Mouse (Mus musculus): Measurements from ENCODE around the gene Atf7ip. TPM values are rescaled to one million over a fixed set of nuclear protein-coding genes. Genes with fewer than 3 reads are reported as not detected.

The Atf7ip gene
- polyA plus RNA-seq, 1 experiment, result 53.1 TPM

DNA sequence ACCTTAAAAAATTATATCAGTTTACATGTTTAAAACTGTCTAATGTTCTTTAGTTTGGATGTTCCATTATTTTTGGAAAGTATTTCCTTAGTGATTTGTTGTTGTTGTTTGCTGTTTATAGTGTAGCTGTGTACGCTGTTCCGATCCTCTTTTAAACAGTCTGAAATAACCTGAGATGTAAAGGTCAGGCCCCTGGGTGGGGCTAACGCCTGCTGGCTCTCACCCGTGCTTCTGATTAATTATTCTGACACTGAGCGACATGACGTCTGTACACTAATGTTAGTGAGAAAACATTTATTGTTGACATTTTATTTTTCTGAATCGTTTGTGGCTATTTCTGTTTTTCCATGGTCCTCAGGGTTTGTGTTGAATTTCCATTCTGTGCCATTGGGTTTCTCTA lies 41.0 kb downstream of the Atf7ip start:
- no peak overlapping the region for H3K4me3 ChIP-seq (replicated peaks; ENCODE audit: control insufficient read depth, low read depth, low read length)
- 74% methylated on average over 7 of the region's 7 CpGs for WGBS
- TF ChIP-seq CTCF (IDR thresholded peaks at IDR 0.05; ENCODE audit: control insufficient read depth, insufficient read depth, low read length) (no peak), POLR2A (IDR thresholded peaks at IDR 0.05; ENCODE audit: borderline replicate concordance, control insufficient read depth, low read depth, low read length) (no peak)
- H3K27ac ChIP-seq (ENCODE audit: control insufficient read depth, insufficient read depth, low read depth, low read length, poor library complexity), result no peak overlapping the region
- peaks cover 3% of the 10 kb centered on the region; the same call in 1 of the 2 replicates for H3K4me1 ChIP-seq (ENCODE audit: control insufficient read depth, insufficient read depth, low read length)

DNA sequence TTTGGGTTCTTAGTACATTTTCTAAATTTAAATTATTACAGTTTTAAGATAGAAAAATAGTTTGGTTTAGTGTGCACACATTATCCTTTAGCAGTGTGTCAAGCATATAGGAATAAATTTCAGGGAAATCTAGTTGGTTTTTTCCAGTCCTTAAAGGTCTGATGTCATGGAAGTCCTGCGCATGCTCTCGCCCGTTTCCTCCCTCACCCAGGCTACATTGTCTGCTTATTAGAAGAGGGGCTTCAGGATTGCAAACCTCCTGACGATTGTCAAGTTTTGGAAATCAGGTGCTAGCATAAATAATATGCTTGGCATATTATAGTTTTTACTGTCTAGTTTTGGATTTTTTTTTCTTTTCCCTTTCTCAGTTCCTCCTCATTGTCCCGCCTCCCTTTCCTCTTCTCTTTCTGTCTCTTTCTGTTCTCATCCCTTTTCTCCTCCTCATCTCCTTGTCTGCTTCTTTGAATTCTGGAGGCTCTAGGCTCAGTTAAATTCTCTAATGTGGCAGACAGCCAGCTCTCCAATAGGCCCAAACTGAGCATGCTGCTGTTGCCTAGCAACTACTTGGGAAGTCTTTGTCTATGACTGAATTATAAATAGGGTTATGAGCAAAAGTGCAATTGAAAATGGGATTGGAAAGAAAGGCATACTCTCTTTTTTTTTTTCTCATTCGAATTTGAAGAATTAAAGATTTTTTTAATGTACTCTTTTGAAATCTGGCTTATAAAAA lies 42.2 kb downstream of the Atf7ip start:
- H3K4me3 ChIP-seq (replicated peaks; ENCODE audit: control insufficient read depth, low read depth, low read length), result no peak overlapping the region
- H3K4me1 ChIP-seq (ENCODE audit: control insufficient read depth, insufficient read depth, low read length), result peaks cover 3% of the 10 kb centered on the region; the same call in 1 of the 2 replicates
- TF ChIP-seq CTCF (IDR thresholded peaks at IDR 0.05; ENCODE audit: control insufficient read depth, insufficient read depth, low read length) (no peak), POLR2A (IDR thresholded peaks at IDR 0.05; ENCODE audit: borderline replicate concordance, control insufficient read depth, low read depth, low read length) (no peak)
- 54% methylated on average over 6 of the region's 6 CpGs for WGBS
- no peak overlapping the region for H3K27ac ChIP-seq (ENCODE audit: control insufficient read depth, insufficient read depth, low read depth, low read length, poor library complexity)

DNA sequence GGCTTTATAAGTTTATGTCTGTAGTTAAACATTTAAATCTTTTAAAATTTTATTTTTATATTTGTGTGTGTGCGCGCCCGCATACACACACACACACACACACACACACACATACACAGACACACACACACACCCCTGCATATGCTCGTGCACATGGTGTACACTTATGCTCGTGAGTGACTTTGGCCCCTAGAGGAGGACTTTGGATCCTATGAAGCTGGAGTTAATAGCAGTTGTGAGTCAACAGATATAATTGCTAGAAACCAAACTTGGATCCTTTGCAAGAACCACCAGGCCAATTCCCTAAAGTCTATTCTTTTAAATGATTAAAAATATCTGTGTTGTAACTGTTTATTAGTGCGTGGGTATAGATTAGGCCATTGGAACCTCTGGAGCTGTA lies 42.8 kb downstream of the Atf7ip start:
- H3K4me3 ChIP-seq (replicated peaks; ENCODE audit: control insufficient read depth, low read depth, low read length), result no peak overlapping the region
- H3K27ac ChIP-seq (ENCODE audit: control insufficient read depth, insufficient read depth, low read depth, low read length, poor library complexity), result no peak overlapping the region
- peaks cover 3% of the 10 kb centered on the region; the same call in 1 of the 2 replicates for H3K4me1 ChIP-seq (ENCODE audit: control insufficient read depth, insufficient read depth, low read length)
- WGBS, result 79% methylated on average over 6 of the region's 6 CpGs
- TF ChIP-seq POLR2A (IDR thresholded peaks at IDR 0.05; ENCODE audit: borderline replicate concordance, control insufficient read depth, low read depth, low read length) (no peak), CTCF (IDR thresholded peaks at IDR 0.05; ENCODE audit: control insufficient read depth, insufficient read depth, low read length) (no peak)

DNA sequence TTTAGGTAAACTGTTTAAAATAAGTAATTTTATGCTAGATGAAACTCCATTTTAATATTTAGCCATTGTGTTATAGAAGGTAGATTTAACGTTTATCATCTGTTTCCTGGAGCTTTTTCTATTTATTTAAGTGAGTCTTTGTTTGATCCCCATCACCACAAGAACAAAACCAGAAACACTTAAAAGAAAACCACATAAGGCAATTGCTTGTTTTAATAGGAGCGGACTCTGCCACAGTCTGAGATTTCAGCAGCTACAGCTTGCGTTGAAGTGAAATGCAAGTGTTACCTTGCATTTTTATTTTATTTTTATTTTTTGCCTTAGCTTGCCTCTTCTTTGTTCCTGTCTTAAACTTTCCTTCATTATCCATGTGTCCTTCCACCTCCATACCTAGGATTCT lies 43.6 kb downstream of the Atf7ip start:
- no peak overlapping the region for H3K27ac ChIP-seq (ENCODE audit: control insufficient read depth, insufficient read depth, low read depth, low read length, poor library complexity)
- peaks cover 3% of the 10 kb centered on the region; the same call in 1 of the 2 replicates for H3K4me1 ChIP-seq (ENCODE audit: control insufficient read depth, insufficient read depth, low read length)
- no peak overlapping the region for H3K4me3 ChIP-seq (replicated peaks; ENCODE audit: control insufficient read depth, low read depth, low read length)
- TF ChIP-seq POLR2A (IDR thresholded peaks at IDR 0.05; ENCODE audit: borderline replicate concordance, control insufficient read depth, low read depth, low read length), result no peak
- no peak for TF ChIP-seq CTCF (IDR thresholded peaks at IDR 0.05; ENCODE audit: control insufficient read depth, insufficient read depth, low read length)
- WGBS, result 66% methylated on average over 3 of the region's 3 CpGs

DNA sequence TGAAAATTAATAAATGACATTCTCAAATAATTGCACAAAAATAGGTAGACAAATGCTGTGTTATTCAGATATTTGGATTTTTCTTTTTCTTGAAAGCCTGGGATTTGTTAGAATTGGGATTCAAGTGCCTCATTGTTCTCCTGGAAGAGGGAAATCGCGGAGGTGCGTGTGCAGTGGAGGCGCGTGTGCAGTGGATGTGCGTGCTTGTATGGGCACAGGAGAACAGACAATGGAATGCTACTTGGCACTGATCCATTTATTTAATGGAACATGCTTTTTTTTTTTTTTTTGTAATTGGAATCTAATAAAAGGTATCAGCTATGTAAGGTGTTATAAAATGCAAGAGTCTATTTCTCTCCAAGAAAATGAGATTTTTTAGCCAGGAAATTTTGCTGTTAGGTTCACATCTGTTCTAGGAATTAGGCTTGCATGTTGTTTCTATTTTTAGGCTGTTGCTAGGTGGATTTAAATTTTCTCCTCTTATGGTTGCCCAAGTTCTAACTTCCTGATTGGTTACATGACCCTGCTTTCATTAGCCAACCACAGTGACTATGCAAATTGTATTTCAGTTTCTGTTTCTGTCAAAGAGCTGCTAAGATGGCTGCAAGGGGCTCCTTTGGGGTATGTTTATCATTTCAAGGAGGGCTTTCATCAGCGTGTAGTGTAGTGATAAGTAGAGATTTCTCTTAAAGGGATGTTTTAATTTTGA lies 44.8 kb downstream of the Atf7ip start:
- H3K4me3 ChIP-seq (replicated peaks; ENCODE audit: control insufficient read depth, low read depth, low read length), result peak overlapping the region; percentile 34
- TF ChIP-seq CTCF (IDR thresholded peaks at IDR 0.05; ENCODE audit: control insufficient read depth, insufficient read depth, low read length) (no peak), POLR2A (IDR thresholded peaks at IDR 0.05; ENCODE audit: borderline replicate concordance, control insufficient read depth, low read depth, low read length) (no peak)
- H3K27ac ChIP-seq (ENCODE audit: control insufficient read depth, insufficient read depth, low read depth, low read length, poor library complexity), result no peak overlapping the region
- H3K4me1 ChIP-seq (ENCODE audit: control insufficient read depth, insufficient read depth, low read length), result peaks cover 3% of the 10 kb centered on the region; the same call in 1 of the 2 replicates
- 74% methylated on average over 7 of the region's 7 CpGs for WGBS

DNA sequence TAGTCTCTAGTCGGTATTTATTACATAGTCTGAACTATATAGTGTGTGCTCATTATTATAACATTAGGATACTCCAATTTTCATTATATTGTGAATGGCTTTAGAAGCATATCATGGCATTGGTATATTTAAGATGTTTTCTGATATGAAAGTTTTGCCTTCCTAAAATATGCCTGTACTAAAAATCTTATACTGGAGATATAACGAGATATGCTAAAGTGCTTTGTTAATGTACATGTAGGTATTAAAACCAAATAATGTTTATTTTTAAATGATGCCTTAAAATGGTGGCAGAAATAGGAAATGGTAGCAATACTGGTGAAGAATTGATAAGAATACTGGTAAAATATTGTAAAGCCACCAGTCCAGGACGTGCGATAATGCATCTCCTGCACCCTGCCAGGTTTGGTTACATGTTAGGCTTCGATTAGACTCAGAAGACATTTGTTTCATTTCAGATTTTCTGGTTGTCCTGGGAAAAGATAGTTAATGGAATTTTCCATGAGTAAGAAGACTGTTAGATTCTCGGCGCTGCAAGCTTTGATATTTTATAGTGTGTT lies 45.7 kb downstream of the Atf7ip start:
- TF ChIP-seq CTCF (IDR thresholded peaks at IDR 0.05; ENCODE audit: control insufficient read depth, insufficient read depth, low read length) (no peak), POLR2A (IDR thresholded peaks at IDR 0.05; ENCODE audit: borderline replicate concordance, control insufficient read depth, low read depth, low read length) (no peak)
- WGBS, result 55% methylated on average over 7 of the region's 7 CpGs
- no peak overlapping the region for H3K27ac ChIP-seq (ENCODE audit: control insufficient read depth, insufficient read depth, low read depth, low read length, poor library complexity)
- peaks cover 3% of the 10 kb centered on the region; the same call in 1 of the 2 replicates for H3K4me1 ChIP-seq (ENCODE audit: control insufficient read depth, insufficient read depth, low read length)
- H3K4me3 ChIP-seq (replicated peaks; ENCODE audit: control insufficient read depth, low read depth, low read length), result no peak overlapping the region

DNA sequence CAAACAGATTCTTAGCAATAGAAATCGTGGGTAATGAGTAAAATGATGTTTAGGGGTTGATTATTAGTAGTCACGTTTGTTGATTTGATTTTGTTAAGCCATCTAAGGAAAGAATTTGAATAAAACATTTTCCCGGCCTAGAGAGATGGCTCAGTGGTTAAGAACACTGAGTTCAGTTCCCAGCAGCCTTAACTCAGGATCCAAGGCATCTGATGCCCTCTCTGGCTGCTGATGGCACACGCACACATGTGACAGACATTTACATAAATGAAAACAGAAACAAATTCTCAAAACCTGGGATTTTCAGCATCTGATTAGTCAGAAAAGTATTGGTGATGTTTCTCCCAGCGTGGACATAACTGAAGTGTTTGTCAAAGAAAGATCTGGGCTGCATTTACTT lies 47.2 kb downstream of the Atf7ip start:
- peaks cover 3% of the 10 kb centered on the region; the same call in 1 of the 2 replicates for H3K4me1 ChIP-seq (ENCODE audit: control insufficient read depth, insufficient read depth, low read length)
- H3K27ac ChIP-seq (ENCODE audit: control insufficient read depth, insufficient read depth, low read depth, low read length, poor library complexity), result no peak overlapping the region
- TF ChIP-seq CTCF (IDR thresholded peaks at IDR 0.05; ENCODE audit: control insufficient read depth, insufficient read depth, low read length), result no peak
- TF ChIP-seq POLR2A (IDR thresholded peaks at IDR 0.05; ENCODE audit: borderline replicate concordance, control insufficient read depth, low read depth, low read length), result no peak
- H3K4me3 ChIP-seq (replicated peaks; ENCODE audit: control insufficient read depth, low read depth, low read length), result no peak overlapping the region
- WGBS, result 79% methylated on average over 5 of the region's 5 CpGs
